Mouse (Mus musculus) liver, embryonic 14.5 days (tissue): ENCODE measurements at regions not wholly inside any gene's neighbourhood (a gene's known extent, or its start where the extent isn't known, plus 50 kb on each side); places are given as distances from the start of the nearest gene placed in this dataset.
A peak's percentile ranks its signal among the peaks of the same experiment; 100 is the strongest.

Experiments used
- ATAC-seq: fragments of 200-750 bp; cut with Nextera tagmentation; 2 replicates; pipeline ENCODE4 v1.8.0; 2017; ENCODE audit warnings: moderate number of reproducible peaks, mild to moderate bottlenecking, moderate library complexity; ENCODE audit not compliant: insufficient read depth
- DNase-seq, 3 experiments: peaks; one replicate each; pipeline ENCODE4 v3.0.0-alpha.2; 2012 to 2013; ENCODE audit warnings: low read depth in 3 of 3, low spot score in 3 of 3
- H3K27ac ChIP-seq: fragments of 300-500 bp; sonication (generic); 2 replicates; pipeline ENCODE4 v1.5.1; 2014; ENCODE audit warnings: moderate library complexity, mild to moderate bottlenecking, control low read depth, inconsistent platforms
- H3K27me3 ChIP-seq: fragments of 300-500 bp; sonication (generic); 2 replicates; pipeline ENCODE4 v1.6.1; 2014; ENCODE audit warnings: mild to moderate bottlenecking, low read length, moderate library complexity; ENCODE audit not compliant: control insufficient read depth, insufficient read depth
- H3K36me3 ChIP-seq: fragments of 300-500 bp; sonication (generic); replicated peaks from 2 replicates; pipeline ENCODE4 v1.6.1; 2014; ENCODE audit warnings: low read depth; ENCODE audit not compliant: control insufficient read depth, insufficient read depth
- H3K4me1 ChIP-seq, 2 experiments: fragments of 200-500 bp in 1 of 2; fragments of 300-500 bp in 1 of 2; sonication (generic) in 1 of 2; replicated peaks; 2 replicates each; pipeline ENCODE4 v1.6.1; 2012 to 2014; ENCODE audit warnings: antibody characterized with exemption in 1 of 2, inconsistent platforms in 1 of 2, low read length in 1 of 2; ENCODE audit not compliant: control insufficient read depth in 2 of 2, insufficient read depth in 2 of 2
- H3K4me2 ChIP-seq: fragments of 300-500 bp; sonication (generic); 2 replicates; pipeline ENCODE4 v1.6.1; 2014; ENCODE audit warnings: low read depth, mild to moderate bottlenecking, control low read depth, moderate library complexity
- H3K4me3 ChIP-seq, 2 experiments: fragments of 200-500 bp in 1 of 2; fragments of 300-500 bp in 1 of 2; sonication (generic) in 1 of 2; 2 replicates each; pipeline ENCODE4 v1.5.1; 2012 to 2014; ENCODE audit warnings: low read depth in 2 of 2, low read length in 2 of 2, mild to moderate bottlenecking in 2 of 2, control low read depth in 1 of 2, inconsistent platforms in 1 of 2, moderate library complexity in 1 of 2; ENCODE audit not compliant: insufficient read depth in 1 of 2
- H3K9ac ChIP-seq: fragments of 300-500 bp; sonication (generic); replicated peaks from 2 replicates; pipeline ENCODE4 v1.6.1; 2014; ENCODE audit warnings: mild to moderate bottlenecking, control low read depth, moderate library complexity
- H3K9me3 ChIP-seq: fragments of 300-500 bp; sonication (generic); 2 replicates; pipeline ENCODE4 v1.6.1; 2016; ENCODE audit warnings: low read length, mixed read lengths; ENCODE audit not compliant: control insufficient read depth
- CTCF ChIP-seq: IDR thresholded peaks from 2 replicates; pipeline ENCODE4 v1.5.1; 2016; ENCODE audit warnings: antibody characterized with exemption, low read depth, control low read depth
- EP300 ChIP-seq: IDR thresholded peaks from 2 replicates; pipeline ENCODE4 v1.6.1; 2016; ENCODE audit warnings: antibody characterized with exemption, low read depth
- WGBS: fragments of 180-500 bp; shearing (Covaris S2); extraction: QIAGEN DNeasy Blood & Tissue Kit; methylation state at CpG from one replicate; pipeline ENCODE4 v1.1.7; 2014; ENCODE audit not compliant: insufficient replicate concordance; 5-methylcytosine and 5-hydroxymethylcytosine counted together

DNA sequence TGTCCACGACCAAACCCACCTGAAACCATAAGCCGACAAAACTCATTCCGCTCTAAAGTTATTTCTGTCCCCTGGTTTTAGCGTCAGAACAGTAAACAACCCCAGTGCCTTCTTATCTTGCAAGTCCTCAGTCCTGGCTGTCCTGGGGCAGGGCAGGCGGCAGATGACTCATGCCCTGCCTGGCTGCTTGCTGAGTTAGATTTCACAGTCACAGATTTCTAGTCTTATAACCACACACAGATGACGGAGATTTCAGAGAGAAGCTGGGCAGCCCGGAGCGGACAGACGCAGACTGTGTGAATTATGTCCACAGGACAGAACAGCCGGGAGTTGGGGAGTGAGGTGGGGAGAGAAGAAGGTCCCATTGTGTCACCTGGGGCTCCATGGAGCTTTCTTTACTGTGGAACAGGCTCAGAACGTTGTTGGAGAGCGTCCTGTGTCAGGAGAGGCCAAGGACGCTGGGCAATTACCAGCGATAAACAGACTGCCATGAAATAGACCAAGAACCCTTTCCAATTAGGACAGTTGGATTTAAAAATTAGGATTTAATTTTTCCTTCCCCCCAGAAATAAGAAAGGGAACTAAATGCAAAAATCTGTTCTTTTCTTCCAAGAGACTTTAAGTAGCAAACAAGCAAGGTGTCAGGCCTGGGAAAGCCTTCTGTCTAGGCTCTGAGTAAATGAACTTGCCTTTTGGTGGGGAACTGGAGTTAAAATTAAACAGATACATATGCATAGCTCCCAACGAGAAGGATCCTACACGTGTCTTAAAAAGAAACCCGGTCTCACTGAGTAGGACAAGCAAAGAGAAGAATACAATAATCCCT is 87.8 kb upstream of the Npas2 start:
- DNase-seq (peak in 1 of 3 experiments; percentile 9), ATAC-seq (no peak)
- Histone ChIP-seq H3K4me1 (peaks cover 0 to 7% of the 10 kb centered on the region in 2 experiments; a peak in 1 of 4 replicates), H3K27ac (no peak overlapping the region), H3K9me3 (no peaks in the 10 kb centered on the region), H3K36me3 (no peaks in the 10 kb centered on the region), H3K9ac (no peak overlapping the region), H3K27me3 (no peaks in the 10 kb centered on the region), H3K4me2 (no peak overlapping the region), H3K4me3 (no peak overlapping the region)
- no peak for TF ChIP-seq EP300
- no peak for TF ChIP-seq CTCF
- WGBS: 28% methylated on average over 17 of the region's 17 CpGs

DNA sequence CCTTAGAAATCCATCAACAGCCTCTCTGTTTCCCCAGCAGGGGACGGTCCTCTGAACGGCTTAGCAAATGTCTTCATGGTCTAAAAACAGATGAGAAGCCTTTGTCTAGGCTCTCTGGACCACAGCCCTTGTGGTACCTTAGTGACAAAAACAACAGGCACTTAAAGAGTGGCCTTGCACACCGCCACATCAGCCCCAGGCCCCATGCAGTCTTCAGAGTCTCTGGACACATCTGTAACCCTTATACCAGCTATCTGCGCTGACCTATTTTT is 87.2 kb upstream of the Npas2 start:
- H3K9me3 ChIP-seq: no peaks in the 10 kb centered on the region
- 69% methylated on average over 4 of the region's 4 CpGs for WGBS
- ATAC-seq (no peak), DNase-seq (no peak)
- no peak overlapping the region for H3K4me2 ChIP-seq
- H3K36me3 ChIP-seq: no peaks in the 10 kb centered on the region
- peaks cover 0 to 7% of the 10 kb centered on the region in 2 experiments; a peak in 1 of 4 replicates for H3K4me1 ChIP-seq
- H3K27me3 ChIP-seq: no peaks in the 10 kb centered on the region
- H3K9ac ChIP-seq: no peak overlapping the region
- no peak overlapping the region for H3K27ac ChIP-seq
- TF ChIP-seq CTCF: no peak
- no peak for TF ChIP-seq EP300
- no peak overlapping the region for H3K4me3 ChIP-seq

DNA sequence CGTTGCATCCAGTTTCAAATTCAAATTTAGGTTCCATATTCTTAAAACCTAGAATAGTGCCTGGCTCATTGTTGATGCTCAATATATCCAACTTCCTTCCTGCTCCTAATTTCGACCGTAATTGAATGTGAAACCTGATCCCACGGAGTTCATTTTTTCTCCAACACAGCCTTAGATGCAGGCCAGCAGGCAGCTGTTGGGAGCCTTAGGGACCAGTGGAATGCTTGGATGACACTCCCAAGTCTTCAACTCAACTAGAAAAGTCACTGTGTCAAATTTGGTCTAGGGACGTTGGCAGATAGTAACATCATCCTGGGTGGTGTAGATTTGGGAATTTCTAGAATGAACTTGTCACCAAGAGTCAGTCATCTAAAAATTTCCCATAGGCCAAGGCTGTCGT is 86.9 kb upstream of the Npas2 start:
- Histone ChIP-seq H3K36me3 (no peaks in the 10 kb centered on the region), H3K4me1 (peaks cover 0 to 7% of the 10 kb centered on the region in 2 experiments; a peak in 1 of 4 replicates), H3K9ac (no peak overlapping the region), H3K9me3 (no peaks in the 10 kb centered on the region), H3K4me3 (no peak overlapping the region), H3K27me3 (no peaks in the 10 kb centered on the region), H3K4me2 (no peak overlapping the region), H3K27ac (no peak overlapping the region)
- WGBS: 55% methylated on average over 6 of the region's 6 CpGs
- DNase-seq: no peak
- ATAC-seq: no peak
- TF ChIP-seq EP300: no peak
- TF ChIP-seq CTCF: no peak

DNA sequence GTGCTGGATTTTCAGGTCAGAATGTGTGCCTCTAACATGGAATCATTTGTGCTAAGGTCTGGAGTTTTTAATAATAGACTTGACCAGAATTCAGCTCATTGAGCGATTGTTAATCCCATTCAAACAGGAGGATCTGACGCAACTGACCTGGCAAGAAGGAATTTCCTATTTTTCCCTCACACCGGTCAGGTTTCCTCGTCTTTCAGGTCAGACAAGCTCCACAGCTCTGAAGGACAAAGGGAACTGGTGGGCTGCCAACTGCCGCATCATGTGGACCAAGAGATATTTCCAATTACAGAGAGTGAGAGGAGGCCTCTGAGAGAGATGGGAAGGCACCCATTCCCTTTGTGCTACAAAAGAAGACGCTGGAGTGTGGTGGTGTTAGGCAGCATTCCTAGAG is 77.2 kb upstream of the Npas2 start:
- DNase-seq (no peak), ATAC-seq (no peak)
- Histone ChIP-seq H3K4me3 (no peak overlapping the region), H3K4me1 (no peaks in the 10 kb centered on the region), H3K27ac (no peak overlapping the region), H3K9me3 (no peaks in the 10 kb centered on the region), H3K9ac (no peak overlapping the region), H3K36me3 (no peaks in the 10 kb centered on the region), H3K27me3 (no peaks in the 10 kb centered on the region), H3K4me2 (no peak overlapping the region)
- TF ChIP-seq CTCF (no peak), EP300 (no peak)
- WGBS: 69% methylated on average over 6 of the region's 6 CpGs

DNA sequence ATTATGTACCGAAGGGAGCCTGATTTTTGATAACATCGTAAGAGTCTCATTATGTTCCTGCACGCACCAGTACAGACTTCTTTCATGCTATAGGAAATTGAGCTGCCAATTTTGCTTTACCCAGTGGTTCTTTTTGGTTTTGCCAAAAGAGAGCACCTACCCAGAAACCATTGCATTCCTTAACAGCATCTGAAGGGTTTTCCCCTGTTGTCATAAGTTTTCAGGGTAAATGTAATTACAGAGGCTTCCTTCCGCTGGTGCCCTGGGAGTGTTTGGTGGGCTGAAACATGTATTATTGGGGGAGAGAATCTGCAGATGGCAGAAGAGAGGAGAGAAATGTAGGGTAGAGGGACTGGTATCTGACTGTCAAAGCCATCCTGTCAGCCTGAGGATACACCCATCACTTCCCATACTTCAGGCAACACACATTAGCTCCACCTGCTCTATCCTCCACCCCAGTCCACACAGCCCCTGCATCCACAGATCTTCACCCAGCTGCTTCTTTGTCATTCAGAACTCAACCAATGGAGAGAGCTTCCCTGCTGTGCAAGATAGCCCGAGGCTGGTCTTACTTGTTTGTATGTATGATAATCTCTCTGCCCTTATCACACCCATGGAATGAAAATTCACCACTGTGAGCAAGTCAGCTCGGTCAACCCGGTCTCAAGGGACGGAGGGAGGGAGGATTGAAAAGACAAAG is 71.1 kb upstream of the Npas2 start:
- TF ChIP-seq EP300 (no peak), CTCF (no peak)
- H3K4me2 ChIP-seq: no peak overlapping the region

More for the DNA sequence above, 71.1 kb upstream of the Npas2 start:
- Histone ChIP-seq H3K27ac (no peak overlapping the region), H3K4me1 (peaks cover 0 to 9% of the 10 kb centered on the region in 2 experiments; a peak in 2 of 4 replicates), H3K27me3 (no peaks in the 10 kb centered on the region), H3K36me3 (no peaks in the 10 kb centered on the region), H3K9me3 (no peaks in the 10 kb centered on the region), H3K9ac (no peak overlapping the region), H3K4me3 (no peak overlapping the region)
- no peak for DNase-seq
- WGBS: 39% methylated on average over 8 of the region's 8 CpGs
- no peak for ATAC-seq
